In the genomic region with DNA sequence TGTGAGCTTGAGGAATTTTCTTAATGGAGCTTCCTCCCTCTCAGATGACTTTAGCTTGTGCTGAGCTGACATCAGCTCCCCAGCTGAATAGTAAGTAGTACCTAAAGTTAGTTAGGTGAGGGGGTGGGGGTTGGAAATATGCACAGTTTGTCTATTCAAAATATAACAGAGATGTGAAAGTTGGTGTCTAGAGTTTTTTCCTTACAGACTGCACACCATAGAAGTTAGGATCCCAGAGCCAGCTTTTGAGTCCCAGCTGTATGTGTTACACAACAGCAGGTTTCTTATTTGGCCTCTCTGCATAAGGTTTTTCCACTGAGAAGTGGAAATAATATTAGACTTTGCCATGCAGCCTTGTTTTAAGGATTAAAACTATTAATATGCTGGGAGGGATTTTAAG, we compare ENCODE assay signal across 21 mouse cellular contexts. TPM values are rescaled to one million over a fixed set of nuclear protein-coding genes. Genes with fewer than 3 reads are reported as not detected.
DNase-seq lines count a peak whose midpoint lies in the region; ATAC-seq and TF ChIP-seq lines count a peak whose summit lies in the region.
"Had no signal": no experiment of that assay in that cellular context is flagged by ENCODE, and none has a peak within 500 bp of the region (broad histone marks: within the 10 kb centered on the region; RNA-seq: fewer than 3 reads in every experiment).

No protein-coding gene starts in this region.

- no peak for TF ChIP-seq CTCF in lung, postnatal 0 days (IDR thresholded peaks at IDR 0.05)

- no peak for TF ChIP-seq EP300 in lung, postnatal 0 days (IDR thresholded peaks at IDR 0.05)

- intact Hi-C loops in left cerebral cortex, postnatal 4 days (cut with DNase I) = loop anchor here (5.0 kb wide), 1 partner anchor 97 kb away; no protein-coding TSS in a partner anchor

- no peak overlapping the region for H3K9ac ChIP-seq in lung, postnatal 0 days (replicated peaks; ENCODE audit: low read depth)
- H3K9ac ChIP-seq in hindbrain, embryonic 16.5 days (ENCODE audit: low read depth, low read length) = no peak overlapping the region
- H3K9ac ChIP-seq: embryonic facial prominence, embryonic 12.5 days; forebrain, embryonic 15.5 days; heart, embryonic 15.5 days; hindbrain, embryonic 13.5 days had no signal

- no peak overlapping the region for H3K4me2 ChIP-seq in lung, postnatal 0 days (replicated peaks; ENCODE audit: low read depth, low read length)
- no peak overlapping the region for H3K4me2 ChIP-seq in hindbrain, embryonic 16.5 days (ENCODE audit: low read length)
- H3K4me2 ChIP-seq: embryonic facial prominence, embryonic 12.5 days; forebrain, embryonic 15.5 days; heart, embryonic 11.5 days; heart, embryonic 15.5 days; hindbrain, embryonic 13.5 days had no signal

- no peak overlapping the region for H3K27ac ChIP-seq in lung, postnatal 0 days (ENCODE audit: low read length)
- H3K27ac ChIP-seq in hindbrain, embryonic 16.5 days (ENCODE audit: low read depth, low read length) = no peak overlapping the region
- H3K27ac ChIP-seq: embryonic facial prominence, embryonic 12.5 days; forebrain, embryonic 15.5 days; heart, adult 2 months; heart, embryonic 15.5 days; hindbrain, embryonic 13.5 days had no signal

- no peaks in the 10 kb centered on the region for H3K4me1 ChIP-seq in lung, postnatal 0 days (ENCODE audit: insufficient read depth, low read depth, low read length)
- H3K4me1 ChIP-seq in hindbrain, embryonic 16.5 days (ENCODE audit: control insufficient read depth, insufficient read depth, low read depth, low read length) = no peaks in the 10 kb centered on the region
- H3K4me1 ChIP-seq: embryonic facial prominence, embryonic 12.5 days; heart, embryonic 15.5 days; hindbrain, embryonic 13.5 days had no signal

- H3K27me3 ChIP-seq in lung, postnatal 0 days (replicated peaks; ENCODE audit: insufficient read depth, low read length) = no peaks in the 10 kb centered on the region
- H3K27me3 ChIP-seq in hindbrain, embryonic 16.5 days (replicated peaks; ENCODE audit: control insufficient read depth, insufficient read depth, low read length) = no peaks in the 10 kb centered on the region
- H3K27me3 ChIP-seq: embryonic facial prominence, embryonic 12.5 days; forebrain, embryonic 15.5 days; heart, embryonic 15.5 days; hindbrain, embryonic 13.5 days had no signal

- H3K36me3 ChIP-seq in lung, postnatal 0 days (ENCODE audit: insufficient read depth, low read length) = no peaks in the 10 kb centered on the region
- peaks cover 12% of the 10 kb centered on the region; the same call in 1 of the 2 replicates for H3K36me3 ChIP-seq in hindbrain, embryonic 16.5 days (ENCODE audit: control insufficient read depth, insufficient read depth, low read length)

- no peaks in the 10 kb centered on the region for H3K9me3 ChIP-seq in lung, postnatal 0 days (ENCODE audit: low read length)
- no peaks in the 10 kb centered on the region for H3K9me3 ChIP-seq in hindbrain, embryonic 16.5 days (ENCODE audit: control insufficient read depth, low read length)
- H3K9me3 ChIP-seq: embryonic facial prominence, embryonic 12.5 days; forebrain, embryonic 15.5 days; heart, embryonic 15.5 days; hindbrain, embryonic 13.5 days had no signal

- peak; percentile 92 for ATAC-seq in frontal cortex, adult (ENCODE audit: low TSS enrichment)
- ATAC-seq in lung, postnatal 0 days = peak; percentile 33; the same call in 1 of the 2 replicates
- ATAC-seq in hindbrain, embryonic 16.5 days = no peak
- ATAC-seq: CD4-positive, CD25-positive, alpha-beta regulatory T cell, adult 4 months had no signal

- no peak overlapping the region for H3K4me3 ChIP-seq in lung, postnatal 0 days (ENCODE audit: low read depth, low read length)
- no peak overlapping the region for H3K4me3 ChIP-seq in hindbrain, embryonic 16.5 days (ENCODE audit: low read length)
- H3K4me3 ChIP-seq: embryonic facial prominence, embryonic 12.5 days; forebrain, embryonic 15.5 days; heart, adult 2 months; heart, embryonic 15.5 days; hindbrain, embryonic 13.5 days had no signal

- DNase-seq in frontal cortex, postnatal 14 days (ENCODE audit: low spot score in 2 of 2) = no peak
- peak; percentile 18 for DNase-seq in left cerebral cortex, adult 11 months (ENCODE audit: low spot score)
- DNase-seq in left cerebral cortex, postnatal 4 days = no peak
- peak; percentile 51 for DNase-seq in lung, postnatal 0 days (ENCODE audit: low spot score)
- DNase-seq in lung, postnatal 25 days (ENCODE audit: low spot score) = no peak
- DNase-seq: adrenal gland, postnatal 10 days; B cell, adult 2 months; cerebellum, adult 11-12 months; cerebellum, adult 9-10 months; cerebellum, postnatal 25 days; gastrocnemius, postnatal 10 days had no signal

RNA-seq across cellular contexts. Expression of gene Tal2, which starts 29.7 kb away (rescaled TPM):
- under 1 TPM; 0.12 to 0.30 TPM for total RNA-seq in left cerebral cortex, postnatal 4 days (2021)
- polyA plus RNA-seq in lung, postnatal 0 days (2015; fragmentation: Nextera tagmentation; extraction: Ambion mirVana) = 0.07 and 0.13 TPM in 2 replicates
- 0.24 and 0.37 TPM in 2 replicates for polyA plus RNA-seq in hindbrain, embryonic 16.5 days (2015; fragmentation: Nextera tagmentation; extraction: Ambion mirVana)
- total RNA-seq: MEL had no signal
- polyA plus RNA-seq: CD4-positive, CD25-positive, alpha-beta regulatory T cell, adult 4 months; heart, embryonic 15.5 days had no signal

RNA-seq across cellular contexts. Expression of gene Fktn, which starts 36.0 kb away (rescaled TPM):
- 10 to 100 TPM; 19.4 to 19.9 TPM for total RNA-seq in left cerebral cortex, postnatal 4 days (2021)
- 8.8 and 12.2 TPM in 2 replicates for polyA plus RNA-seq in lung, postnatal 0 days (2015; fragmentation: Nextera tagmentation; extraction: Ambion mirVana)
- 25.3 and 28.7 TPM in 2 replicates for polyA plus RNA-seq in hindbrain, embryonic 16.5 days (2015; fragmentation: Nextera tagmentation; extraction: Ambion mirVana)

Comparison
In these comparisons a context has a peak if more than half of its experiments do, and no peak if none do; other contexts are left out.
1. DNase-seq: peak in left cerebral cortex, adult 11 months (single experiment) and lung, postnatal 0 days (single experiment); none in frontal cortex, postnatal 14 days (0 of 2), left cerebral cortex, postnatal 4 days (single experiment) and lung, postnatal 25 days (single experiment).